Mouse (Mus musculus) thymus, postnatal 0 days (tissue): Measurements from ENCODE around the gene Shisa5. TPM values are rescaled to one million over a fixed set of nuclear protein-coding genes. Genes with fewer than 3 reads are reported as not detected.

Experiments used
- DNase-seq: peaks from one replicate; pipeline ENCODE4 v3.0.0-alpha.2; 2015; ENCODE audit warnings: low spot score
- polyA plus RNA-seq: library from polyadenylated mRNA; unstranded; fragments of >200 nt; fragmentation: Nextera tagmentation; extraction: Ambion mirVana; gene quantifications from 2 replicates; pipeline ENCODE4 v1.2.1, GENCODE M21; 2015

Shisa5 gene
- polyA plus RNA-seq, 1 experiment from 2014 or later: 212 TPM

GRCm38 (mm10) chr9:109090446-109090845 is 52.1 kb downstream of the Shisa5 start:
- no peak for DNase-seq

GRCm38 (mm10) chr9:109091802-109092201 is 53.4 kb downstream of the Shisa5 start:
- no peak for DNase-seq

- DNase-seq: no peak
These were observed 54.4 kb downstream of the Shisa5 start for GRCm38 (mm10) chr9:109092799-109093198.

- no peak for DNase-seq
These were observed 55.6 kb downstream of the Shisa5 start for GRCm38 (mm10) chr9:109093786-109094552.

DNA sequence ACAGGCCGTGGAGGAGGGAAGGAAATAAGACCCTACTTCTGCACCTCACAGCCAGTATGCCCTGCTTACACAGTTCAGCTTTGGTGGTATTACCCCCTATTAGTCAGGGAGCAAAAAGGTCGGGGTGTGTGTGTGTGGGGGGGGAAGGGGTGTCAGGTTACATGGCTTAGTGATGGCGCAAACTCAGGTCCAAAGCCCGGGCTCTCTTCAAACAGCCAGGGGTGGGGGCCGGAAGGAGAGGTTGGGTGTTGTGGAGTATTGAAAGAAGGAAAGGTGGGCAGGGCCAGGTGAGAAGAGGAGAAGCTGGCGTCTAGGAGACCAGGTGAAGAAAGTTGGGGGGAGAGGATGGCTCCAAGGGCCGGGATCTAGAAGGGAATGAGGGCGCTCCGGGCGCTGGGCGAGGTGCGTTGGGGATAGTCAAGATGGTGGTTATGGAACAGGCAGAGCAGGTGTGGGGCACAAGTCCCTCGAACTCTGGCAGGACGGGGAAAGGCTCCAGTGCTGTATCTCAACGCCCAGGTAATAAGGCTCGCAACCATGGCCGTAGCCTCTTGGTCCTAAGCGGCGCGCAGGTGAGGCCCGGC is 56.3 kb downstream of the Shisa5 start:
- peak; percentile 15 for DNase-seq

DNA sequence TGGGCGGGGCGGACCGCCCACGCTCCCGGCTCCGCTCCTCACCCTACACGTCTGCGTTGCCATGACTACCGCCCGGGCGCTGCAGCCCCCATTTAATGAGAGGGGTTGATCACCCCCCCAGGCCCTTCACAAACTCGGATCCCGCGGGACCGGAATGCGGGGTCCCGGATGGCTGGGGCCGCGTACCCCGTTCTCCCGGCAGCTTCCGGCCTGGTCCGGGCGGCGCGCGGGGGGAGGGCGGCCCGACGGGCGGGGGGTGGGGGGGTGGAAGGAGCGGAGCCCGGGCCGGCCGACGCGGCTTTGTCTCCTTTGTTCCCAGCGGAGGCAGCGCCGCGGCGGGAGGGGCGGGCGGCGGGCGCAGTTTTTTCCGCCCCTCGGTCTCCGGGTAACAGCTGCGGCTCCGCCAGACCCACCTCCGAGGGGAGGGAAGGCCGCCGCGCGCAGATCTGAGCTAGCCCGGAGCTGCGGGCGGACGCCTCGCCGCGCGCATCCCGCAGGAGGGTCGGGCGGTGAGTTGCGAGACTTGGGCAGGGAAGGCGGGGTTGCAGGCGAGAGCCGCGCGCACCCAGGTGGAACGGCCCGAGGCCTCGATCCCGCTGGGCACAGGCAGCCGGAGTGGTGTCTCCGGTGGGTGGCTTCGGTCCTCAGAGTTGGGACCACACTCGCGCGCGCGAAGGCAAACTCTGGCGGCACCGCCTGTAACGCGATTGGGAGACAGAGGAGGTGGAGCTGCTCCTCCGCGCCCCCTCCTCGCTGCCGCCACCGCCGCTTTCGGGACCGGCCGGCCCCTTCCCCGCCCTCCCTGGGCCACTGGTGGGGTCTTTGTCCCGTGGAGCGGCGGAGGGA is 57.0 kb downstream of the Shisa5 start, which contains the start of gene Plxnb1:
Plxnb1 (plus strand) TSS at position 253 of the 846 bp plus-strand sequence.
- peak; percentile 68 for DNase-seq

DNA sequence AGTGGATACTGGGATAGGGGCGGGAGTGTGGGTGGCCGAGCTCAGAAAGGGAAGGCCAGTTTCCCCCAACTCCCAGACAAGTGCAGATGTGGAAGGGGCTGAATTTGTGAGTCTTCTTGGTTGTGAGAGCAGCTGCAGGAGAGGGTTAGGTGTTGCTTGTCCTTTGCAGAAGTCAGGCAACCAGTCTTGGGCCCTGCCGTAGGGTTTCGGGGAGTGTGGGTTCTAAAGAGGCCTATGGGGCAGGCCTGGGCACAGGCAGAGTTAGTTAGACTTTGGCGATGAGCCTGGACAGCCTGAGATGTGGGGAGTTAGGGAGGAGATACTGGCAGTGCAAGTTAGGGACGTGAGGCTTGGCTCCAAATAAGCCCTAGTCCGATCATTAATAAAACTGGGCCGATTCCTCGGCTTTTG is 57.9 kb downstream of the Shisa5 start:
- DNase-seq: no peak

DNA sequence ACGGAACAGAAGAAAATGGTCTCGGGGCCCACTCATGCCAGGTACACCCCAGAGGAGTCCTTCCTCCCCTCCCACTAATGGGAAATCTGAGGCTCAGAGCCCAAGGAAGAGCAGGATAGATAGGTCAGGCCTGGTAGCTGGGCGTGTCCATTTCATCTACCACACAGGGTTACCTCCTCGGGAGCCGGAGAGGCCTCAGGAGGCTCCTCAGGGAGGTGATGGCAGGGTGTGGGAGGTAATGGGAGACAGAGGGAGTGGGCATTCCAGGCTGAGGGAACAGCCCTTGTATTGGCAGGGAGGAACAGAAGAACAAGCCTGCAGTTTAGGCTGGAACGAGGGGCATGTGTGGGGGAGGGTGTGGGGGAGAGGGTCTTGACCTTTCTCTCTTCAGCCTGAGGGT is 58.5 kb downstream of the Shisa5 start:
- no peak for DNase-seq

- no peak for DNase-seq
These were observed 58.9 kb downstream of the Shisa5 start for GRCm38 (mm10) chr9:109097291-109097690.

GRCm38 (mm10) chr9:109097831-109098230 is 59.5 kb downstream of the Shisa5 start:
- no peak for DNase-seq

GRCm38 (mm10) chr9:109098366-109098765 is 60.0 kb downstream of the Shisa5 start:
- DNase-seq: no peak

- DNase-seq: no peak
These were observed 60.6 kb downstream of the Shisa5 start for GRCm38 (mm10) chr9:109098969-109099368.

- peak; percentile 21 for DNase-seq
These were observed 62.1 kb downstream of the Shisa5 start for GRCm38 (mm10) chr9:109100307-109100928.

DNA sequence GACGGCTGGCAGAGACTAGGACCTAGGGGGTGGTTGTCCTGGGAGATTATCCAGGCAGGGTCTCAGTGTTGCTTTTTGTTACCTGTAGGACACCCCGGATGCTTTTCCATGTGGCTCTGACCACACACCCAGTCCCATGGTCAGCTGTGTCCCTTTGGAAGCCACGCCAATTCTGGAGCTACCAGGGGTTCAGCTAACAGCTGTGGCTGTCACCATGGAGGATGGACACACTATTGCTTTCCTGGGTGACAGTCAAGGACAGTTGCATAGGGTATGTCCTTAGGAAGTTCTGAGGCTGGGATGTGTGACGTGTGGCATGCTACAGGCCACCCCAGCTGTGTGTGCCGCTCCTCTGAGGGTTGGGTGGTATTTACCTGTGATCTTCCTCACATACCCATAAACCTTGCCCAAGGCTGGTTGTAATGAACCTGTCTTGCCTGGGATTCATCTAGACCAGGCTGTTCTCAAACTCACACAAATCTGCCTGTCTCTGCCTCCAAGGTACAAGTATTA is 63.6 kb downstream of the Shisa5 start:
- DNase-seq: no peak

DNA sequence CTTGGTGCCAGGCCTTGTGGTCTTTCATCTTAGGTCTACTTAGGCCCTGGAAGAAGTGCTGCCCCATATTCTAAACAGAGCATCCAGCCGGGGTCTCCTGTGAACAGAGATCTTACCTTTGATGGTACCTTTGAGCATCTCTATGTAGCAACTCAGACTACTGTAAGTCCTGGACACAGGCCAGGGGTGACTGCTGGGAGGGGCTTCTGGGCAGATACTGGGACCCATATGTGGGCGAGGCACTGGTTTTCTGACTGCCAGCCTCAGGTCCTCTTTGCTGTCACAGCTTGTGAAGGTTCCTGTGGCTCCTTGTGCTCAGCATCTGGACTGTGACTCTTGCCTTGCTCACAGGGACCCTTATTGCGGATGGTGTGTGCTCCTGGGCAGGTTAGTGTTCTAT is 64.2 kb downstream of the Shisa5 start:
- DNase-seq: no peak

- no peak for DNase-seq
These were observed 64.9 kb downstream of the Shisa5 start for GRCm38 (mm10) chr9:109103250-109103649.

DNA sequence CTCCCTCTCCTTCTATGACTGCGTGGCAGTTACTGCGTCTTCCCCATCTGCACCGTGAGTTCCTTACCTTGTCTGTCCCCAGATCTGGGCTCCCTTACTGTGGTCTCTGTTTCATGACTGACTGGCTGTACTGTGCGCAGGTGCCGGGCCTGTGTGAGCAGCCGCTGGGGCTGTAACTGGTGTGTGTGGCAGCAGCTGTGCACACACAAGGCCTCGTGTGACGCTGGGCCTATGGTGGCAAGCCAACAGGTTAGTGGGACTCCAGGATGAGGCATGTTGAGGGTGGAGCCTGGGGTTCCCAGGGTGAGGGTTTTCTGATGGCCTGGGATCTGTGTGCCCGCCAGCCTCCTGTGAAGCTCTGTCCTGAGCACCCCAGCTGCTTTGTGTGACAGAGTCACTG is 65.7 kb downstream of the Shisa5 start:
- peak; percentile 27 for DNase-seq

DNA sequence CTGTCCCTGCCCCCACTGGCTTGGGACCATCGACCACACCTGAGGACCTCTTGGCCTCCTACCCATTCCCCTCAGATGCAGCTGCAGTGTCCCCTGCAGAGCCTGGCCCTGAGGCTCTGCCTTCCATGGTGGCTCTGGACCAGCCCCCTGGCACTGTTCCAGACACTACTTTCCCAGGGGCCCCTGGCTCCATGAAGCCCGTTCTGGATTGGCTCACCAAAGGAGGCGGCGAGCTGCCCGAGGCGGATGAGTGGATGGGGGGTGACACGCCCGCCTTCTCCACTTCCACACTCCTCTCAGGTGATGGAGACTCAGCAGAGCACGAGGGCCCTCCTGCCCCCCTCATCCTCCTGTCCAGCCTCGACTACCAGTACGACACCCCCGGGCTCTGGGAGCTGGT is 66.6 kb downstream of the Shisa5 start:
- DNase-seq: no peak

- DNase-seq: no peak
These were observed 67.3 kb downstream of the Shisa5 start for GRCm38 (mm10) chr9:109105648-109106047.

- no peak for DNase-seq
These were observed 69.0 kb downstream of the Shisa5 start for GRCm38 (mm10) chr9:109107341-109107740.
